In the genomic region with DNA sequence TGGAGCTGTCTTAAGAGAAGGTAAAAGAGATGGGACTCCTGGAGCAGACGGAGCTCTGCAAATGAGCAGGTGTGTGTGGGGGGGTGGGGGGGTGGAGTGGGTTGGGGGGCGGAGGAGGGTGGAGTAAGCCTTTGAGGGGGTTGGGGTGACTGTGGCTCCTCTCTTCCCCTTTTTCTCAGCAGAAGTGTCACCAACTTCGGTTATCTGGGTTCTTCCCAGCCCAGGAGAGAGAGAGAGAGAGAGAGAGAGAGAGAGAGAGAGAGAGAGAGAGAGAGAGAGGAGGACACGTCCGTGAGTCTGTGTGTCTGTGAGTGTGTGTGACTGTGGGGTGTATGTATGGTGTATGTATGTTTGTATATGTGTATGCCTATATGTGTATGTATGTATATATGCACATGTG, we compare ENCODE assay signal across 21 mouse cellular contexts. TPM values are rescaled to one million over a fixed set of nuclear protein-coding genes. Genes with fewer than 3 reads are reported as not detected.
DNase-seq lines count a peak whose midpoint lies in the region; ATAC-seq lines count a peak whose summit lies in the region.
"Had no signal": no experiment of that assay in that cellular context is flagged by ENCODE, and none has a peak within 500 bp of the region (broad histone marks: within the 10 kb centered on the region; RNA-seq: fewer than 3 reads in every experiment).

No protein-coding gene starts in this region.

- no peak overlapping the region for H3K9ac ChIP-seq in liver, embryonic 15.5 days
- H3K9ac ChIP-seq in liver, embryonic 12.5 days: no peak overlapping the region
- H3K9ac ChIP-seq: heart, embryonic 15.5 days; hindbrain, embryonic 13.5 days; limb, embryonic 13.5 days; liver, embryonic 14.5 days had no signal

- H3K27ac ChIP-seq in liver, embryonic 15.5 days (replicated peaks): no peak overlapping the region
- no peak overlapping the region for H3K27ac ChIP-seq in liver, embryonic 12.5 days
- H3K27ac ChIP-seq in brown adipose tissue, adult 24 weeks (replicated peaks; ENCODE audit: low read depth, low read length): no peak overlapping the region
- H3K27ac ChIP-seq: hindbrain, embryonic 13.5 days; limb, embryonic 13.5 days; liver, embryonic 14.5 days; midbrain, embryonic 10.5 days had no signal

- H3K4me2 ChIP-seq in liver, embryonic 15.5 days: peak overlapping the region; percentile 30; the same call in 1 of the 2 replicates
- H3K4me2 ChIP-seq in liver, embryonic 12.5 days: no peak overlapping the region
- H3K4me2 ChIP-seq: heart, embryonic 15.5 days; hindbrain, embryonic 13.5 days; limb, embryonic 13.5 days had no signal

- WGBS in liver, embryonic 15.5 days (ENCODE audit: insufficient replicate concordance): 30% methylated on average over 5 of the region's 5 CpGs
- 21% methylated on average over 5 of the region's 5 CpGs for WGBS in liver, embryonic 12.5 days (ENCODE audit: insufficient replicate concordance)

- no peak for ATAC-seq in liver, embryonic 15.5 days (ENCODE audit: insufficient read depth)
- no peak for ATAC-seq in liver, embryonic 12.5 days
- ATAC-seq: midbrain, embryonic 16.5 days had no signal

- DNase-seq in spleen, postnatal 36 days (ENCODE audit: low spot score in 2 of 2): peak; percentile 65 to 67
- no peak for DNase-seq in spleen, adult 18-20 months
- DNase-seq in urinary bladder, postnatal 14 days (ENCODE audit: low spot score): no peak
- no peak for DNase-seq in gastrocnemius, adult 18-20 months (ENCODE audit: low spot score)
- DNase-seq: adrenal gland, adult 8-10 months; cerebellum, adult 11 months; cerebellum, postnatal 10 days had no signal

- peaks cover 37% of the 10 kb centered on the region for H3K27me3 ChIP-seq in liver, embryonic 15.5 days
- peaks cover 36% of the 10 kb centered on the region for H3K27me3 ChIP-seq in liver, embryonic 12.5 days (replicated peaks)
- H3K27me3 ChIP-seq: CH12.LX had no signal

- no peak overlapping the region for H3K4me3 ChIP-seq in liver, embryonic 15.5 days (replicated peaks)
- no peak overlapping the region for H3K4me3 ChIP-seq in liver, embryonic 12.5 days
- H3K4me3 ChIP-seq in brown adipose tissue, adult 24 weeks (ENCODE audit: insufficient read depth, low read depth, low read length): peak overlapping the region; percentile 11; the same call in 1 of the 2 replicates
- H3K4me3 ChIP-seq: gastrocnemius, adult 2 months; heart, embryonic 15.5 days; hindbrain, embryonic 13.5 days; limb, embryonic 13.5 days; midbrain, embryonic 10.5 days; myocyte had no signal

- H3K9me3 ChIP-seq in liver, embryonic 15.5 days (replicated peaks): no peaks in the 10 kb centered on the region
- H3K9me3 ChIP-seq in liver, embryonic 12.5 days (replicated peaks): no peaks in the 10 kb centered on the region
- H3K9me3 ChIP-seq: G1E; heart, embryonic 15.5 days; hindbrain, embryonic 13.5 days; limb, embryonic 13.5 days; midbrain, embryonic 10.5 days had no signal

- peaks cover 26% of the 10 kb centered on the region for H3K4me1 ChIP-seq in liver, embryonic 15.5 days (replicated peaks)
- peaks cover 14% of the 10 kb centered on the region for H3K4me1 ChIP-seq in liver, embryonic 12.5 days
- no peaks in the 10 kb centered on the region for H3K4me1 ChIP-seq in brown adipose tissue, adult 24 weeks (ENCODE audit: control insufficient read depth, insufficient read depth, insufficient read length, low read length)

- no peaks in the 10 kb centered on the region for H3K36me3 ChIP-seq in liver, embryonic 15.5 days (replicated peaks)
- no peaks in the 10 kb centered on the region for H3K36me3 ChIP-seq in liver, embryonic 12.5 days
- H3K36me3 ChIP-seq: G1E; heart, embryonic 15.5 days; hindbrain, embryonic 13.5 days; limb, embryonic 13.5 days; midbrain, embryonic 10.5 days had no signal

RNA-seq across cellular contexts. Expression of gene H2-DMb2, which starts 0.4 kb away (rescaled TPM):
- polyA plus RNA-seq in liver, embryonic 15.5 days (2015; fragmentation: Nextera tagmentation; extraction: Ambion mirVana): 0.54 and 1.0 TPM in 2 replicates
- 0.30 and 0.35 TPM in 2 replicates for polyA plus RNA-seq in liver, embryonic 12.5 days (2016; fragmentation: Nextera tagmentation; extraction: Ambion mirVana)
- not detected in 2 replicates for polyA plus RNA-seq in brown adipose tissue, adult 24 weeks (2012; ENCODE audit: insufficient read depth, insufficient read length, missing spikeins)
- under 1 TPM; 0.17 to 0.53 TPM for total RNA-seq in gastrocnemius, adult 18-20 months (2021)
- total RNA-seq: G1E had no signal
- polyA plus RNA-seq: embryonic facial prominence, embryonic 11.5 days; G1E; midbrain, embryonic 10.5 days; myocyte had no signal

RNA-seq across cellular contexts. Expression of gene H2-DMb1, which starts 9.4 kb away (rescaled TPM):
- polyA plus RNA-seq in liver, embryonic 15.5 days (2015; fragmentation: Nextera tagmentation; extraction: Ambion mirVana): 1.6 and 1.7 TPM in 2 replicates
- 0.21 and 0.45 TPM in 2 replicates for polyA plus RNA-seq in liver, embryonic 12.5 days (2016; fragmentation: Nextera tagmentation; extraction: Ambion mirVana)
- polyA plus RNA-seq in brown adipose tissue, adult 24 weeks (2012; ENCODE audit: insufficient read depth, insufficient read length, missing spikeins): 11.1 and 14.7 TPM in 2 replicates
- total RNA-seq in gastrocnemius, adult 18-20 months (2021): under 1 TPM; 0.16 to 0.78 TPM
- polyA plus RNA-seq: myocyte had no signal

RNA-seq across cellular contexts. Expression of gene Brd2, which starts 21.0 kb away (rescaled TPM):
- polyA plus RNA-seq in liver, embryonic 15.5 days (2015; fragmentation: Nextera tagmentation; extraction: Ambion mirVana): 37.8 and 40.1 TPM in 2 replicates
- polyA plus RNA-seq in liver, embryonic 12.5 days (2016; fragmentation: Nextera tagmentation; extraction: Ambion mirVana): 59.9 and 66.1 TPM in 2 replicates
- 82.7 and 86.3 TPM in 2 replicates for polyA plus RNA-seq in brown adipose tissue, adult 24 weeks (2012; ENCODE audit: insufficient read depth, insufficient read length, missing spikeins)
- total RNA-seq in gastrocnemius, adult 18-20 months (2021): 10 to 100 TPM; 71.6 to 77.3 TPM

RNA-seq across cellular contexts. Expression of gene H2-DMa, which starts 24.1 kb away (rescaled TPM):
- 6.4 TPM in 2 replicates for polyA plus RNA-seq in liver, embryonic 15.5 days (2015; fragmentation: Nextera tagmentation; extraction: Ambion mirVana)
- polyA plus RNA-seq in liver, embryonic 12.5 days (2016; fragmentation: Nextera tagmentation; extraction: Ambion mirVana): 3.1 and 4.3 TPM in 2 replicates
- polyA plus RNA-seq in brown adipose tissue, adult 24 weeks (2012; ENCODE audit: insufficient read depth, insufficient read length, missing spikeins): 6.9 and 10.5 TPM in 2 replicates
- total RNA-seq in gastrocnemius, adult 18-20 months (2021): 1 to 10 TPM; 2.6 to 3.2 TPM

RNA-seq across cellular contexts. Expression of gene Tap1, which starts 43.9 kb away (rescaled TPM):
- polyA plus RNA-seq in liver, embryonic 15.5 days (2015; fragmentation: Nextera tagmentation; extraction: Ambion mirVana): 4.2 and 4.8 TPM in 2 replicates
- 2.3 and 2.6 TPM in 2 replicates for polyA plus RNA-seq in liver, embryonic 12.5 days (2016; fragmentation: Nextera tagmentation; extraction: Ambion mirVana)
- 5.5 and 6.9 TPM in 2 replicates for polyA plus RNA-seq in brown adipose tissue, adult 24 weeks (2012; ENCODE audit: insufficient read depth, insufficient read length, missing spikeins)
- 1 to 10 TPM in 1 of 2 experiments, under 1 TPM in 1; 0.98 to 3.6 TPM for total RNA-seq in gastrocnemius, adult 18-20 months (2021)

Comparison
In these comparisons a context has a peak if more than half of its experiments do, and no peak if none do; other contexts are left out.
1. DNase-seq: peak in spleen, postnatal 36 days (2 of 2); none in spleen, adult 18-20 months (0 of 2), urinary bladder, postnatal 14 days (single experiment) and gastrocnemius, adult 18-20 months (single experiment).